Mouse (Mus musculus): ENCODE results near the gene Trpc2.

Trpc2 gene

GRCm38 (mm10) chr7:102102241-102102640, 19.3 kb downstream of the Trpc2 start:
- no peak for DNase-seq (ENCODE audit: low read depth, low spot score)

- DNase-seq (ENCODE audit: low read depth, low spot score), result no peak
These were observed 19.8 kb downstream of the Trpc2 start for GRCm38 (mm10) chr7:102102696-102103095.

- DNase-seq (ENCODE audit: low read depth, low spot score), result no peak
These were observed 20.6 kb downstream of the Trpc2 start for GRCm38 (mm10) chr7:102103555-102103954.

- DNase-seq (ENCODE audit: low read depth, low spot score), result no peak
These were observed 21.2 kb downstream of the Trpc2 start for GRCm38 (mm10) chr7:102104126-102104525.

GRCm38 (mm10) chr7:102106700-102107141, 23.8 kb downstream of the Trpc2 start:
- DNase-seq (ENCODE audit: low read depth, low spot score), result no peak

GRCm38 (mm10) chr7:102108206-102108605, 25.3 kb downstream of the Trpc2 start:
- no peak for DNase-seq (ENCODE audit: low read depth, low spot score)

GRCm38 (mm10) chr7:102109171-102109570, 26.3 kb downstream of the Trpc2 start, which contains the start of gene Art5:
Art5 (minus strand) TSS chr7:102109489.
- no peak for DNase-seq (ENCODE audit: low read depth, low spot score)

- DNase-seq (ENCODE audit: low read depth, low spot score), result no peak
These were observed 26.8 kb downstream of the Trpc2 start for GRCm38 (mm10) chr7:102109746-102110145.

GRCm38 (mm10) chr7:102113151-102113729, 30.3 kb downstream of the Trpc2 start:
- no peak for DNase-seq (ENCODE audit: low read depth, low spot score)

GRCm38 (mm10) chr7:102116579-102117331, 33.8 kb downstream of the Trpc2 start, which contains the start of gene Chrna10:
Chrna10 (minus strand) TSS chr7:102116828.
- DNase-seq (ENCODE audit: low read depth, low spot score), result no peak

GRCm38 (mm10) chr7:102117382-102117781, 34.5 kb downstream of the Trpc2 start:
- no peak for DNase-seq (ENCODE audit: low read depth, low spot score)

GRCm38 (mm10) chr7:102120326-102120725, 37.4 kb downstream of the Trpc2 start:
- DNase-seq (ENCODE audit: low read depth, low spot score), result no peak

- DNase-seq (ENCODE audit: low read depth, low spot score), result no peak
These were observed 49.5 kb downstream of the Trpc2 start for GRCm38 (mm10) chr7:102132395-102132794.

- DNase-seq (ENCODE audit: low read depth, low spot score), result no peak
These were observed 54.5 kb downstream of the Trpc2 start for GRCm38 (mm10) chr7:102137464-102137863.

- no peak for DNase-seq (ENCODE audit: low read depth, low spot score)
These were observed 55.0 kb downstream of the Trpc2 start for GRCm38 (mm10) chr7:102137898-102138297.
